Mouse (Mus musculus) kidney, adult 2 months (tissue): ENCODE measurements around the gene Kansl1. TPM values are rescaled to one million over a fixed set of nuclear protein-coding genes. Genes with fewer than 3 reads are reported as not detected.

Experiments
- DNase-seq: peaks from one replicate; pipeline ENCODE4 v3.0.0; 2021
- H3K27ac ChIP-seq: fragments of 200-500 bp; 2 replicates; pipeline ENCODE4 v1.5.1; 2012; ENCODE audit warnings: low read depth, low read length, control low read depth, inconsistent platforms; ENCODE audit not compliant: insufficient read depth
- H3K27me3 ChIP-seq: fragments of 200-500 bp; replicated peaks from 2 replicates; pipeline ENCODE4 v1.6.1; 2012; ENCODE audit warnings: mild to moderate bottlenecking, moderate library complexity, low read length, inconsistent platforms; ENCODE audit not compliant: control insufficient read depth, insufficient read depth
- H3K36me3 ChIP-seq: fragments of 200-500 bp; 2 replicates; pipeline ENCODE4 v1.6.1; 2012; ENCODE audit warnings: mild to moderate bottlenecking, moderate library complexity, low read length, inconsistent platforms; ENCODE audit not compliant: control insufficient read depth, insufficient read depth
- H3K4me1 ChIP-seq: fragments of 200-500 bp; 2 replicates; pipeline ENCODE4 v1.6.1; 2011; ENCODE audit warnings: low read length; ENCODE audit not compliant: control insufficient read depth, insufficient read depth
- H3K4me3 ChIP-seq: fragments of 200-500 bp; 2 replicates; pipeline ENCODE4 v1.5.1; 2011; ENCODE audit warnings: mild to moderate bottlenecking, low read depth, low read length, control low read depth; ENCODE audit not compliant: insufficient read depth
- CTCF ChIP-seq: fragments of 200-500 bp; conservative IDR thresholded peaks from 2 replicates; pipeline ENCODE4 v1.5.1; 2011; ENCODE audit warnings: low read depth, mild to moderate bottlenecking, control low read depth, low read length, moderate library complexity, mixed read lengths; ENCODE audit not compliant: insufficient read depth, insufficient read length
- POLR2A ChIP-seq: fragments of 200-500 bp; IDR thresholded peaks from one replicate; pipeline ENCODE4 v1.6.1; 2011; ENCODE audit warnings: low read depth, low read length, control low read depth
- WGBS: fragments of 180-500 bp; shearing (Covaris S2); methylation state at CpG from one replicate; pipeline ENCODE4 v1.1.7; 2018; 5-methylcytosine and 5-hydroxymethylcytosine counted together
- polyA plus RNA-seq: library from polyadenylated mRNA; depleted of rRNA; stranded (reverse); fragments of >200 nt; gene quantifications from 2 replicates; pipeline ENCODE4 v1.2.3, GENCODE M21; 2012

Gene Kansl1
- polyA plus RNA-seq, 1 experiment: 51.8 TPM

DNA sequence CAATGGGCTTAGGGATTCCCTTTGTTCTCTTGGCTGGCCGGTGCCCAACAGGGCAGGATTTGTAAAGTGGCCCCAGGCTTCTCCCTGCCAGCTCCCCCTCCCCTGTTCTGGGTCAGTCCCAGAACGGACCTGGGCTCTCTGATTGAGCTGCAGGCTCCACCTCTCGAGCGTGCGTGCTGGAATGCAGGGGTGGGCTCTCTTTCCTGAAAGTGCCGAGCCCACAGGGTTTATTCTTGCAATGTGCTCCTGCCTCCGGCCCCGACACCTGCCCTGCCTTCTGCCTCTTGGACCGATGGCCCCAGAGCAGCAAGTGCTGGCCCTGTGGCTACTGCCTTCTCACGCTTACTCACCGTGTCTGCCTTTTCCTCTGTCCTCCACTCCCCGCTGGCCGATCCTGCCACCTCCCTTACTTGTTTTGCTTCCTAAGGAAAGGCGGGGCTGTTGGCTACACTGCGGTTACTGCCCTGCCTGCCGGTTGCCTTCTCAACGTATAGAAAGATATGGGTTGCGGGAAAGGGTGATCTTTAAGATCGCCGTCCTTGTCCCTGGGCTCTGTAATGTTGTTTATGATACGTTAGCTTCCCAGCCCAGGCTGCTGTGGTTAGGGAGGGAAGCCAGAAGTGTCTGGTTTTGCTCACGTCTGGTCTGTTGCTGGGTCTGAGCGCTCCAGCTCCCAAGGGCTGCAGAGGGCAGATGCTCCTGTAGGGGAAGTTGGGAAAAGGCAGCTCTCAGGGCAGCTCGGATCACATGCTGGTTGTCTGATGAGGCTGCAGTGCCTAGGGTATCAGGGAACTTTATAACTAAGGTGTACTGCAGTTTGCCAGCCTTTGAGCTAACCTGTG lies 149.5 kb downstream of the Kansl1 start:
- H3K27me3 ChIP-seq: no peaks in the 10 kb centered on the region
- TF ChIP-seq POLR2A (no peak), CTCF (no peak)
- peak overlapping the region; percentile 23; the same call in 1 of the 2 replicates for H3K4me3 ChIP-seq
- 25% methylated on average over 24 of the region's 24 CpGs for WGBS
- no peak overlapping the region for H3K27ac ChIP-seq
- no peaks in the 10 kb centered on the region; the same call in 1 of the 2 replicates for H3K4me1 ChIP-seq
- no peak for DNase-seq
- H3K36me3 ChIP-seq: no peaks in the 10 kb centered on the region

- H3K4me3 ChIP-seq: no peak overlapping the region
- no peaks in the 10 kb centered on the region for H3K27me3 ChIP-seq
- no peak overlapping the region for H3K27ac ChIP-seq
- no peaks in the 10 kb centered on the region; the same call in 1 of the 2 replicates for H3K4me1 ChIP-seq
- WGBS: 90% methylated on average over 3 of the region's 3 CpGs
- TF ChIP-seq POLR2A (no peak), CTCF (no peak)
- DNase-seq: no peak
- H3K36me3 ChIP-seq: no peaks in the 10 kb centered on the region
Observed at GRCm38 (mm10) chr11:104317631-104318030, 151.0 kb downstream of the Kansl1 start.

DNA sequence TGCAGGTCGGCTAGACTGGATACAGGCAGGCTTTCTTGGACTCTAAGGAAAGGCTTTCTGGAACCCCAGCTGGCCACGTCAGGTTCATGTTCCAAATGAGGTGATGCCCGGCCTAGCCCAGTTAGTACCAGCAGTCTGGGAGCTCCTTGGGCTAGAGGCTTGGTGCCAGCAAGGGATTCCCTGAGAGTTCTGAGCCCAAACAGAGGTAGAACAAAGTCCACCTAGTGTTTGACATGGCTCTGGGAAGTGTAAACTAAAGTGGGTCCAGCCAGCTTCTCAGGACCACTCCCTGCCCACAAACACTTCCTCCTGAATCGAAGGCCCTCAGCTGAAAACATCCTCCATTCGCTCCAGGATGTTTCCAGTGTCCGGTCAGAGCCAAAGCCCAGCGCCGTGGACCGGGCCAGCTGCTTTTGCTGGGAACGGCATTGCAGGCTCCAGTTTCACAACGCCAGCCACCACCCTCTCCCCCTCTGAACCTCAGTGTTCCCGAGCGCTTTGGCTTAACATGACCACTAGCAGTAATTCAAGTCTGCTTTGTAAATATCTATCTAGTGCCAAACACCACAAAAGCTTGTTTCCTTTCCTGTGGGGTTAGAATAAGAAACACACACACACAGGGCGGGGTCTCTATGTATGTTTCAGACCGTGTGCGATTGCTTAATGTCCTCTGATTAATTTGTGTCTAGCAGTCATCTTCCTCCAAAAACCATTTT lies 151.8 kb downstream of the Kansl1 start:
- no peaks in the 10 kb centered on the region; the same call in 1 of the 2 replicates for H3K4me1 ChIP-seq
- TF ChIP-seq CTCF (no peak), POLR2A (no peak)
- H3K27me3 ChIP-seq: no peaks in the 10 kb centered on the region
- H3K27ac ChIP-seq: no peak overlapping the region
- 45% methylated on average over 16 of the region's 16 CpGs for WGBS
- no peak overlapping the region for H3K4me3 ChIP-seq
- DNase-seq: peak; percentile 57
- no peaks in the 10 kb centered on the region for H3K36me3 ChIP-seq

DNA sequence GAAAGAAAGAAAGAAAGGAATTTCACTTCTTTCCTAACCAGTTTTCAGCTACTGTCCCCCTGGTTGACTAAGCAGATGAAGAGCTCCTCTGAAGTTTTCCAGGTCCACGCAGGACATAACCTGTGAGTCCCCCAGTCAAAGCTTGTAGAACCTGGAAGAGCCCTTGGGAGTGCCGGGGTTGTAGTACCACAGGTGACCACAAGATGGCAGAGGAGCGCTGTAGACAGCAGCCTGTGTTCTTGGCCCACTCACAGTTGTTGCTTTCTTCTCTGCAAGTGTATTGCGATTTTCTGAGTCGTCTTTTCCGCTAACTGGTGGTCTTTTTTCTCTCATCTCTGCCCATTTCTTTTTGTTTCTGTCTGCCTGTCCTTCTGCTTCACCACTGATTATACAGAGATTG lies 153.0 kb downstream of the Kansl1 start:
- no peaks in the 10 kb centered on the region; the same call in 1 of the 2 replicates for H3K4me1 ChIP-seq
- no peaks in the 10 kb centered on the region for H3K36me3 ChIP-seq
- no peaks in the 10 kb centered on the region for H3K27me3 ChIP-seq
- peak; percentile 98 for TF ChIP-seq CTCF
- no peak for TF ChIP-seq POLR2A
- 4% methylated on average over 6 of the region's 6 CpGs for WGBS
- no peak overlapping the region for H3K27ac ChIP-seq
- no peak overlapping the region for H3K4me3 ChIP-seq
- peak; percentile 73 for DNase-seq

DNA sequence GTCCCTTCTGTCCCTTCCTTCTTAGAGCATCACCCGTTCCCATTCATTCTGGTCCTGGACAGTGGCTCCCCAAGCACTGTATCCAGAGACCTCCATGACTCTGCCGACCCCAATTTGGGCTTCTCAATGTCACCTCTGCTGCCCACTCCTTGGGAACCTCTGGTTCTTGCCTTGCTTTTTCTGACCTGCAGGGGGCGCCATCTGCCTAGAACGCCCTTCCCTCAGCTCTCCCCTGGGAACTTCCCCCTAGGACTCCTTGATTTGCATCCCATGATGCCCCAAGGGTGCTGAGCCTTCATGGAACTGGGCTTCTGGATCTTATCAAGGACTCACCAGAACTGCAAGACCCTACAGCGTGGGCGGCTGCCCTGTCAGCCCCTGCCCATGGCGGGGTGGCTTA lies 157.0 kb downstream of the Kansl1 start:
- peak; percentile 46 for TF ChIP-seq CTCF
- TF ChIP-seq POLR2A: no peak
- Histone ChIP-seq H3K4me1 (no peaks in the 10 kb centered on the region), H3K27me3 (no peaks in the 10 kb centered on the region), H3K36me3 (no peaks in the 10 kb centered on the region), H3K27ac (no peak overlapping the region), H3K4me3 (no peak overlapping the region)
- 70% methylated on average over 7 of the region's 7 CpGs for WGBS
- no peak for DNase-seq

DNA sequence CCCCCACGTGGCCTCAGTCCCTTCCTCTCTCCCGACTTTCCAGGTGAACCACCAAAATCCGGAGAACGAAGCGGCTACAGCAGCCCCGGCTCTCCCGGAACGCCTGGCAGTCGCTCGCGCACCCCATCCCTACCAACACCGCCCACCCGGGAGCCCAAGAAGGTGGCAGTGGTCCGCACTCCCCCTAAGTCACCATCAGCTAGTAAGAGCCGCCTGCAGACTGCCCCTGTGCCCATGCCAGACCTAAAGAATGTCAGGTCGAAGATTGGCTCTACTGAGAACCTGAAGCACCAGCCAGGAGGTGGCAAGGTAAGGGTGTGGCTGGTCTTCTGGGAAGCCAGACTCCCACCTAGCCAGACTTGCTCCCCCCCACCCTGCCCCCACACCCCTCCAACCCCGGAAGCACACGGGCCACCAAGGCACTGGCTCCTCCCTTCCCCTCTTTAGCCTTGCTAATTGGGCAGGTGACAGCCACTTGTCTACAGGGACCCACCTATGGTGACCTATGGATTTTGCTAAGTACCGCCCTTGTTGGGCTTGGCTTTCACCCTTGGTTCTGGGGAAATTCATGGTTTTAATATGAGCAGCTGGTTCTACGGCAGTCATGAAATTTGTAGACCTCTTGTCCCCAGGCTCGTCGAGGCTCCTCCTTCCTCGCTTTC lies 158.3 kb downstream of the Kansl1 start:
- Histone ChIP-seq H3K27me3 (no peaks in the 10 kb centered on the region), H3K36me3 (no peaks in the 10 kb centered on the region), H3K4me3 (no peak overlapping the region), H3K4me1 (no peaks in the 10 kb centered on the region), H3K27ac (no peak overlapping the region)
- no peak for TF ChIP-seq CTCF
- no peak for DNase-seq
- WGBS: 44% methylated on average over 23 of the region's 23 CpGs
